Mouse (Mus musculus): ENCODE measurements around the gene Ccl1.
A peak's percentile ranks its signal among the peaks of the same experiment; 100 is the strongest.

Ccl1 gene

DNA sequence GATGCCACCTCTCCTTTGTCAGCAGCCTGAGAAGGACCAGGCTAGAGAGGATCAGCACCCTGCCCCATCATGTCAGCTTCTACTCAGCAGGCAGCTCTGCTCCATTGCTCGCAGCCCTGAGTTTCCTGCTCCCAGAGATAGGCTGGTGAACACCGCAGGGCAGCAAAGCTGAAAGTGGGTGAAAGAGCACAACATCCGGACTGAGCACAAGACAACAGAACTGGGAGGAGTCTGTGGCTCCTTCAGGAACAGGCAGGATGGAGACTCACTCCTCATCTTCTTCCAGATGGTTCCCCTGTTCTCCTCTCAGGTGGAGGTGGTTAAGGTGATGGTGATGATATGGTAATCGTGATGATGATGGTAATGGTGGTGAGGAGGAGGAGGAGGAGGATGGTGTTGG, at the start of gene Ccl1:
Gene Ccl1 (minus strand): TSS at position 101 of the 400 bp plus-strand sequence.
- DNase-seq (ENCODE audit: low read depth, low spot score) = no peak

DNA sequence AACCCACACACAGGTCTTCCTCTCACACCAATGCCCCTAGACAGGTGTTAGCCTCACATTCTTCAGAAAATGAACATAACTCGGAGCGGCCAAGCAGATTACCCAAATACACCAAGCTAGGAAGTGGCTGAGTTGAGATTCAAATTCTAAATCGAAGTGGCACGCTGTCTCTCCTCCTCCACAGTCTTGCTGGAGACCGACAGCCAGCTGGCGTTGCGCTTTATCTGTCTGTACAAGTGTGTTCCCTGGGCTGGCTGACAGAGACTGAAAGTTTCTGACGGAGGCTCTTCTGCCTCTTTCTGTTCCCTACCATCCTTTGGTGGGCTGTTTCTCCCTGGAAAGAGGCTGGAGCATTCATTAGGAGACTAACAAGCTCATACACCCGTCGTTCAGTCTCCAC, 45.5 kb upstream of the Ccl1 start:
- no peak for DNase-seq (ENCODE audit: low read depth, low spot score)

DNA sequence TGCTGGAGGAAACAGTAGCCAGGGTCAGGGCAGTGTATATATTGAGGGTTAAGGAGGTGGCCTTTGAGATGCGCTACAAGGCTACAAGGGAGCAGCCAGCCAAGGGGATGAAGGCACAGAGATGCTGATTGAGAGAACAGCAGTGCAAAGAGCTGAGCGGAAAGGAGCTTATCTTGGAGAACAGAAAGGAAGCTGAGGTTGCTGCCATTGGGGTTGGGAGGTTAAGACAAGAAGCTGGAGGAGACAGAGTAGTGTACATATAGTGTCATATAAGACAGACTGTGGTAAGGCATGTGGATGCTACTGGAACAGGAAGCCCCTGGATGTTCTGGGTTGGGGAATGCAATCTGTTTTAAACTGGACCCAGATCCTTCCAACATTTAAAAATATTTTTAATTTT, 35.4 kb upstream of the Ccl1 start:
- no peak for DNase-seq (ENCODE audit: low read depth, low spot score)

DNA sequence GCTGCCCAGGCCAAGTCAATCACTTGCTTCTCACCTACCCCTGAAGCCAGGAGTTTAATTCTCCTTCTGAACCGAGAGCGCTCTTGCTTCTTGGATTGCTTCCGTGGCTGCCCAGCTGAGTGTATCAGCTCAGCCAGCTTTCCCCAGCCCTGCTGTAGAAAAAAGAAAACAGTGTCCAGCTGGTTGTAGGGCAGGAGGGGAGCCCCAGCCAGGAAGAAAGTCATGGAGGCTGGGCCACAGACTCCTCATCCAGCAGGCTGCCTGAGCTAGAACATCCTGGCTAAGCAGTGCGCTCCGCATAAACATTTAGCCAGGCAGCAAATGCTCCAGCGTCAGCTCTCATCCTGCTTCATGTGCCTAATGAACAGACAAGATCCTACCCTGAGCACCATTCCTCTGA, 34.9 kb upstream of the Ccl1 start:
- no peak for DNase-seq (ENCODE audit: low read depth, low spot score)

DNA sequence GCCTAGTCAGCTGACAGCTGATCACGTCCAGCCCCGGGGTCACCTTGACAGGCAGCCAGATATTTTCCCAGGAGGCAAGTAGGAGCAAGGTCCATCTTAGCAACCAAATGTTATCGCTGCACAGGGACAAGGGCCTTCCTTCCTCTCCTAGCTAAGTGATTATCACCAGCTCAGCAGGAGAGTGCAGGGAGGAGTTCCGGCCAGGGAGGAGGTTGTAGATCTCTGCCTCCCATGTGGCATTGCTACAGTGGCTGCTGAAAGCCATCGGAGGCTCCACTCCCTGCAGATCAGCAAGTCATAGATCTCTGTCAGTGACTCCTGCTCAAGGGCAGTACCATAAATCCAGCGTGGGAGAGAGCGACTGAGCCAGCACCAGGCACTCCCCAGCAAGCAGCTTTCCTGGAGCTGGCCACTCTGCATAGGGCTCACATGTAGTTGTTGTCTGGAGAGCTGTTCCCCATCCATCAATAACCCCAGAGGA, 34.5 kb upstream of the Ccl1 start:
- DNase-seq (ENCODE audit: low read depth, low spot score) = no peak

DNA sequence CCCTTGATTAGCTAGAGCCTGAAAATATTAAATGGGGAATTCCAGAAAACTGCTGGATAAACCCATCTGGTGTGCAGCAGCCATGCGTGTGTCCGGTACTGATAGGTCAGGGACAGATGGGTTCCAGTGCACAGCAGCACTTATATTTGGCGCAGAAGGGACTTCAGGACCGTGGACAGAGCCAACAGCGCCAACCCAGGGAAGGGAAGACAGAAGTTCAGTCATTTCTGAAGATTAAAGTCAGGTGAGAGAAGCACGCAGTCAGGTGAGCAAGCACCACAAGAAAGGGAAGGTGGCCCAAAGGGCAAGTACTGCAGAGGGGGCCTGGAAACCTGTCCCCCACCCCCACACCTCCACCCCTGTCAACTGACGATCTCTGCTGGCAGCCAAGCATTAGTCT, 7.7 kb upstream of the Ccl1 start:
- DNase-seq (ENCODE audit: low read depth, low spot score) = no peak

DNA sequence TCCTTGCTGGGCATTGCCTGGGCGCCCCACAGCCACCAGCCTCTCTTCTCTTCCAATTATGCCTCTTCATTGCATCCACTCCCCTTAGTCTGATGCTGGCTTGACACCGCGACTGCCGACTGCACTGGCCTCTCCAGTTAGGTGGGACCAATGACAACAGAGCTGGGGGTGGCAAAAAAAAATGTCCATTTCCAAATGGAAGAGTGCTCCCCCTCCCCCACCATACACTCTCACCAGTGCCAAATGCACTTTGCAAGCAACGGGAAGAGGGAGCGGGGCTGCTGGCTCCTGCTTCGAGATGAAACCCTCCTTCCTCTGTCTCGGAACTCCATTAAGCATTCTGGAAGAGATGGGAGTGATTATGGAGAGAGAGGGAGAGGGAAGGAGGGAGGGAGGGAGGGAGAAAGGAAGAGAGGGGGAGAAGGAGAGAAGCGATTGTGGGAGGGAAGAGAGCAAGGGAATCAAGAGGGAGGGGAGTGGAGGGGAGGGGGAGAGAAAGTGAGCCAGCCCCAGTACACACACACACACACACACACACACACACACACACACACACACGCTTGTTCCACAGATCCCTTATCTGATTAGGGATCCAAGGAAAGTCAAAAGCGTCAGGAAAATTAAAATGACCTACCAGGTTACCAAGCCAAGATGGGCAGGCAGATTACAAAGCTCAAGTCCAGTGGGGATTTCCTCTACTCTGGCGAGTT, 5.0 kb upstream of the Ccl1 start:
- no peak for DNase-seq (ENCODE audit: low read depth, low spot score)

DNA sequence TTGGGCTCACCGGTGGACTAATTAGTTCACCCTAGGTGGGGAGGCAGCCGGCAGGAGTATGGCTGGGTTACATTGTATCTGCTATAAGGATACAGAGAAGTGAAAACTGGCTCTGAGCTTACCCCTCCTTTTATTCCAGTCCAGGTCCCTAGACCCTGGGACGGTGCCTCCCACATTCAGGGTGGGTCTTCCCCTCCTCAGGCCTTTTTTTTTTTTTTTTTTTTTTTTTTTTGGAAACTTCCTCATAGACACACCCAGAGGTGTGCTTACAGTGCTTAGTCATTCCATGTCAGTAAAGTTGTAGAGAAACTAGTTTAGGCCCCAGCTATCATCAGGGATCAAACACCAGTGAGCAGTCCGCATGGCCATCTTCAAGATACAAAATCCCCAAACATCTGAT, 7.6 kb downstream of the Ccl1 start:
- DNase-seq (ENCODE audit: low read depth, low spot score) = no peak

DNA sequence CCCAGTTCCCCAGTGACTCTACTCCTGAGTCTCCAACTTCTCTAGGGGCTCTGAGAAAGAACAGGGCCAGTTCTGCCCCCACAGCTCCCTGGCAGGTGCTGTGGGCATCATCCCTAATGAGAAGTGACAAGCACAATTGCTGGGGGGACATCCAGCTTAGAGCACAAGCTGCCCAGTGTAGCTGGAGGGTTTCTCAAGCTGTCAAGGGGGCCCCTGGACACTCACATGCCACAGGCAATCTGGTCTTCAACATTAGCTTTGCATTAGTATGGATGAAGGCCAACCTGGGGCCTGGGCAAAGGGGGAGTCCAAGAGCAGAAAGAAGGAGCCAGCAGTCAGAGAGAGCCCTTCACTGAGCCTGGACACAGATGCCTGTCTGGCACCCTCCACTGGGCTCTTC, 14.6 kb downstream of the Ccl1 start:
- DNase-seq (ENCODE audit: low read depth, low spot score) = no peak

DNA sequence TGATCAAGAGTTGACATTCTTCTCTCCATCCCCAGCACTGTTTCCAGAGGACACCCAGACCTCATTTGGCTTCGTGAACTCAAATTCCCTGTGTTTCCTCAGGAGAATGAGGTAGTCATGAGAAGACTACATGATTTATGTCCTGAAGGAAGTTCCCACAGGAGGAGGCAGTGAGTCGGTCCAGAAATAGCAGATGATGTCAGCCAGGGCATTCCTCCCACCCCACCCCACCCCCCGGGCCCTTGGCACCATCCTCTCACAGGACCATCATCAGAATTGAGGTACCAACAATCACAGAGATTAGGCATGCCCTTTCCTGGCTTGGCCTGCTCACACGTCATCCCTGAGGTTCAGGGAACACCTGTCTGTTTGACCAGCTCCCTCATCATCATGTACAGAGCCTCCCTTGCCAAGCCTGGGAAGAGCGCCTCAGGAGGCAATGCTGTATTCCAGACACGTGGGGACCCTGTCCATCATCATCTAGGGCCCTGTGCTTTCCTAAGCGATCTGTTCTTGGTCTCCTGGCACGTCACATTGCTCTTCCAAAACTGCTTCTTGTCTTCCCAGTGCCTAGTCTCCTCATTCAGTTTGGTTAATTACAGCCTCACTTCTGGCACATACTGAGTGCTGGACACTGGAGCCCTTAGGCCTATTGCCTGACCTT, 31.2 kb downstream of the Ccl1 start:
- DNase-seq (ENCODE audit: low read depth, low spot score) = no peak

DNA sequence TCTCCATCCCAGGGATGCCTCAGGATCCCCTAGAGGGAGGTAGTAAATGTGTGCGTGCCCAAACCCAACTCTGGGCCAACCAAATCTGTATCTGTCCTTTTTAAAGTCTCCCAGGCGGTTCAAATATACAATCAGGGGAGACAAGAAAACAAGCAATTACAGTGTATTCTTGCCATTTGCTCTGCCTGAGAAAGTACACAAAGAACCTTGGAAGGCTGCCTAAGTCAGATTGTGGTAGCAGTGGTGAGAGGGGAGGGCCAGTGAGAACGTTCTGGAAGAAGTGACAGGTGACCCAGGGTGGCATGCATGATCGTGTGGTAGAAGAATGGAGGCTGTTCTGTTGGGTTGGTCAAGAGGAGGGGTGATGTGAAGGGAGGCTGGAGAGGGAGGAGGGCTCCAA, 46.4 kb downstream of the Ccl1 start:
- DNase-seq (ENCODE audit: low read depth, low spot score) = no peak

DNA sequence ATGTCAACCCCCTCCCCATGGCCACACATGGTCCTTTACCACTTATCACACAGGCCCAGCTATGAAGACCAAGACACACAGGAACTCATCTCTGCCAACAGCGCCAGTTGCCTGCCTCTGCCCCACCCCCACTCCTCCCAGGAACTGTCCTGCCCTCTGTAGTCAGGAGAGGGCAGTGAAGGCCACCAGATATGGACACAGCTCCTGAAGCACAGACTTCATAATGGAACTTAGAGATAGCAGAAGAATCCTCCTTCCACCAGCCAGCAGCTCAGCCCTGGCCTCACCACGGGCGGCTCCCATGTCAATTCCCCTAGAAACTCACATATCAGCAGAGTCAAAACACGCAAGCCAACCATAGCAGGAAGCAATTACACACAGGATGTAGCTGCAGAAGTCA, 49.9 kb downstream of the Ccl1 start:
- DNase-seq (ENCODE audit: low read depth, low spot score) = no peak

DNA sequence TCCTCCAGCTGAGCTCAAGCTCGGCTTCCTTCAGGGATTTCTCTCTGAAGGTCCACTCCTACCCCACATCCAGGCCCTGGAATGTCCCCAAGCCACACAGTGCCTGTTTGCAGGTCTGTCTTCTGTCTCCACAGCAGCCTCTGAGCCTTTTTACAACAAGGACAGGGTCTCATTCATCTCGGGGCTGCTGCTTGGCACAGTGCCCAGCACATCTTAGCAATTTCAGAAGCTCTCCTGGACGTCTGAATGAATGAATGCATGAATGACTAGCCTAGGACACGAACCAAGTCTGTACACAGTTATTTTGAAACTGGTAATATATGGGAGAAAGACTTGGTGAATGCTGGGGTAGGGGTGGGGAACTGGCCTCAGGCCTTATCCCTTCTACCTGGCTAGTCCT, 52.1 kb downstream of the Ccl1 start:
- no peak for DNase-seq (ENCODE audit: low read depth, low spot score)

DNA sequence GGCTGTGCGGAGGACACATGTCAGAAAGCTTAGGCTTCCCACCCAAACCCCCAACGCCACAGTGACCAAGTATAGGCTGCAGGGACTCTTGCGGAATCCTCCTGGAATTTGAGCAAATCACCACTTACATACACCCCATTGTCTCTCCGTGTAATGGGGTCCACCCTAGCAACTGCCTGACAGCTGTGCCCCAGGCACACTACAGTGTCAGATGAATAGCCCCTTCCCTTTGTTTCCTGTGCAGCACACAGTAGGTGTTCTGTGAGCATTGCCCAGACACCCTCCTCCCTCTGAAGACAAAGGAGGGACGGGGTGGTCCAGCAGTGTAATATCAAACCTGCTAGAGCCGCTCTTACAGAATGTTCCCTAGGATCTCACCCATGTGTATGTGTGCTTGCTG, 54.2 kb downstream of the Ccl1 start:
- no peak for DNase-seq (ENCODE audit: low read depth, low spot score)

DNA sequence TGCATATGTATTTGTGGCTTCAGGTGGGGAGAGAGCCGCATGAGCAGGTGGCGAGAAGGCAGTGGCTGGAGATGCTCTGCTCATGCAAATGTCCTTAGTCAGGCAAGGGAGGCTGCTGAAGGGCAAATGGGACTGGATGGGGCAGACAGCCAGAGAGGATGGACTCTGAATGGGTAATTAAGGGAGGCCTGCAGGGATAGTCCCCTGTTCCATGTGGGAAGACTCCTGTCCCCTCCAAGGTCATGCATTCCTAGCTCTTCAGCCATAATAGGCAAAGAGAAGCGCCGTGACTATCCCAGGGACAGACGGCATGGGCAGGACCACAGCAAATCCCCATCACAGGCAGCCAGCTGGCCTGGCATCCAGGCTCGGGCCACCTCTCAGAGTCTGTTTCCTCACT, 55.5 kb downstream of the Ccl1 start:
- DNase-seq (ENCODE audit: low read depth, low spot score) = no peak

DNA sequence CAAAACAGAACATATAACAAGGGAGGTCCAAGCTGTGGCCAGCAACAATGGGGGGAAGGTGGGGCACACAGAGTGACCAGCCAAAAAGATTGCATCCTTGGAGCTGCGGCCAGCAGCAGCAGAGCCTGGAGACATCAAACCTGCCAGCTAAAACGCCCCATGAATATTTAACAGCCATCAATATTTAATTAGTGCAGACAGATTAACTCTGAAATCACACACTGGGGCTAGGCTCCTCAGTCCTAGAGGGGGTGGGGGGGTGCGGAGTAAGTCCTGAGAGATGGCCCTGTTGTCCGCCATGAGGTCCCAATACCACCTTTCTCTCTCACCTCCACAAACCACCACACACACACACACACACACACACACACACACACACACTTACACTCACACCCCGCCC, 68.1 kb downstream of the Ccl1 start:
- no peak for DNase-seq (ENCODE audit: low read depth, low spot score)

DNA sequence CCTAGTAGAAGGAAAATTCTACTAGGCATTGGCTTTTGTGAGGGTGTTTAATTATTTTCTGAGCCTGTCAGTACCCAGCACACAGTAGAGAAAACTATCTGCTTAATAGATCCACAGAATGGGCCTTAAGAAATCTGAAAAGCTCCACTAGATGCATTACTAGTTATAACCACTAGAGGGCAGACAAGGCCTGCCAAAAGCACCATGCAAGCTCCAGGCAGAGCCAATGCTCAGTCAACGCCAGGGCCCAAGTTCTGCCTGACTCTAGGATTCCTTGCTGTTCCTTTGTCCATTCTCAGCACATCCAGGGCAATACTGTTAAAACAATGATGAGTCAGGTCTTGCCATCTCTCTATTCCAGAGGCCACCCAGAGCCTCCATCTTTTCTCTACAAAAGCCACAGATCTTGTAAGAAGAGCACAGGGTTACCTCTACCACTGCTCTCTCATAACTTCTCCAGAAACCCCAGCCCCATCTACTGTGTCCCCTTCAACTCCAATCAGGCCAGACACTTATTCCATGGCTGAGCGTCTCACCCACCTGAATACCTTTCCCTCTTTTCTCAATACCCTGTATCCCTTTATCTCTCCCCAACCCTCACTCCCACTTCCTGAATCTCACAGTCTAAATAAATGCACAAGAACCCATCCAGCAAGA, 69.8 kb downstream of the Ccl1 start:
- DNase-seq (ENCODE audit: low read depth, low spot score) = peak; percentile 58

DNA sequence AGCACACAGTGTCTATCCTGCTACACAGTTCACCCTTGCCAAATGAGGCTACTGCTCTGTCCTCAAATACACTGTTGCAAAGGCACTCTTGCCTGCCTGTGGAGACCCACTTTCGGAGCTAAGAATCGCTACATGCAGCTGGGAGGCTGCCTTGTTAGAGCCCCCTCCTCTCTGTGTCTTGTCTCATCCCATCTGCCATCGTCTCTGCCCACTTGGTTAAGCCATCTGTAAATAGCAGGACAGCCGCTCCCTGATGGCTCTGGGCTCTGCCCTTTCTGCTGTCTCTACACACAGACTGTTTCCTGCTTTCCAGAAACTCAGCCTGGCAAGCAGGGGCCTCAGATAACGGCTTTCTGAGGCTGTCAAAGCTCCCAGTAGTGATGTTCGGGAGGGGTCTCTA, 71.5 kb downstream of the Ccl1 start:
- no peak for DNase-seq (ENCODE audit: low read depth, low spot score)

DNA sequence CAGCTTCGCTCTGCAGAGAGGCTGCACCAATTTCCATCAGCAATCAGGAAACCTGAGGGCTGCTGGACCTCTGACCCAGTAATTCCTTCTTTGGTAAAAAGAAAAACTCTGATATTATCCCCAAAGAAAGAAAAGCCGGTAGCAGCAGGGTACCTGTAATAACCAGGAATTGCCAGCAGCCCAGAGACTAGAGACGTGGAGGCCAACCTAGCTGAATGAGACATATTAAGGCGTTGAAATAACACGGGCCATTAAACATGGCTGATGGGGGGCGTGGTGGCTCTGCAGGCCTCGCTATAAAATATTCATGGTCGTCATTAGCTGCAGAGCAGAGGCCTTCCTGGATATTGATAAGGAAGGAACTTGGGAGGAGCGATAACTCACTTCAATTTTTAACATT, 78.5 kb downstream of the Ccl1 start:
- DNase-seq (ENCODE audit: low read depth, low spot score) = no peak

DNA sequence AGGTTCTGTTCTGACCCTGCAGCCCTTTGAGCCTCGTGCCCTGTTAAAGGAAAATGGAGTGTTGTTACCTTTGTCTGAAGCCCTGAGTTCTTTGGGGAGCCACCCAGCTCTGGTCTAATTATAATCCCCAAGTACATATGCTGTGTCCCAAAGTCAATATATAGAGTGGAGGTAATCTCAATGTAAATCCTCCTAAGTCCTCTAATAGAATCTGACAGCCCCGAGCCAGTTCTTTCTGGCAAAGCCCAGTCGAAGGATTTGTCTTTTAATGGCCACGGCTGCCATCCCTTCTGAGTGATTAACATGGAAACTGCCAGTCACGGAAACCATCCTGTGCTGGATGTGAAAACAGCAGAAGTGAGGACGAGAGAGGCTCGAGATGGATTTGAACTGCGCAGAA, 79.6 kb downstream of the Ccl1 start:
- no peak for DNase-seq (ENCODE audit: low read depth, low spot score)

DNA sequence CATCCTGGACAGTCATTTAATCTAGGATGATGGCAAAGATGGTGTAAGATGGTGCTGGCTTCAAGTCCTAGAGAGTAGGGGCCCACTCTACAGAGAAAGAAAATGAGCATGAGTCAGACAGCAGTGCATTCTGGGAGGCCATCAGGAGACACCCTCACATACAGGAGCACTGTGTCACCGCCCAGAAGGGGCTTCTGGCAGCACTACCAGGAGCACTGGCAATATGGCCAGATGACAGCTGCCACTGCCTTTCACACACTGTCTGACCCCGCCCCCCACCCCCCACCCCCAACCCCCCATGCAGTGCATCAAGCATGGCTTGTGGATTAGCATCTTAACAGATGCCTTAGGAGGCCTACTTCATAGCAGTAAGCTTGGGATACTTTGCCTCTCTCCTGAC, 89.0 kb downstream of the Ccl1 start:
- no peak for DNase-seq (ENCODE audit: low read depth, low spot score)

DNA sequence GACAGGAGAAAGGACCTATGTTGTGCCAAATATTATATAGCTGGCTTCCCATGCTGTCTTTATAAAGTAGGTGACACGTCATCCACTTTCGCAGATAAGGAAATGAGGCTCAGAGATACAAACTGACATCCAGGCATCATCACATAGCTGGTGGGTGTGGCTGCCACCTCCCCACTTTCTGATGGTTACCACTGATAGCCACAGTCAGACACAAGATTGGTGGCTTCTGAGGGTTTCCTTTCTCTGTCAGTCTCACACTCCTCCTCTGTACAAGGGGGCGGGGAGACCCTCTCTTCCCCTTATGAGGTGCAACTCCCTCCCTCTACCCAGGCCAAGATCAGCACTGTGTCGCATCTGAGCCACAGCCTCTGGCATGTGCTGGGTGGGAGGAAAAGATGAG, 91.1 kb downstream of the Ccl1 start:
- DNase-seq (ENCODE audit: low read depth, low spot score) = no peak

DNA sequence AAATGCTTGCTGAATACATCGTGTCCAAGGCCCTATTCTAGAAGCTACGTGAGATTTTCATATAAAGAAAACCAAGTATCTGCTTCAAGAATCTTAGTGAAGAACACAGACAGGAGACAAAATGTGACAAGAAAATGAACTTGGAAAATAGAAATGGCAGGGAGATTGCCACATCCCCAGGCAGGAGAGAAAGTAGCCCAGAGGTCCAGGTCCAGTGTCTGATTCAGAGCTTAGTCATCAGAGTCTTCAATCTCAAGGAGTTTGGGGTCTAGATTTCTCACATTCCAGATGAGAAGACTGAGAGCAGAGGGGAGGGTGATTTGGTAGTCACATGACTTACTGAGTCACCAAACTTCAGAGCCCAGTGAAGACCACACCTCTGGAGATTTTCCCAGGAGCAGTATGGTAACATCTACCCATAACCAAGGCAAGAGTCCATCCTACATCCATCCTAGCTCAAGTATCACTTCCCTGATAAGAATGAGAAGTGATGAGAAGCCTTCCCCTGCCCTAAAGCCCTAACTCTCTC, 98.5 kb downstream of the Ccl1 start:
- DNase-seq (ENCODE audit: low read depth, low spot score) = no peak
